Mouse (Mus musculus) lung, postnatal 0 days (tissue): ENCODE measurements around the gene Pin1.

ENCODE experiments used
- CTCF ChIP-seq: IDR thresholded peaks from 2 replicates; pipeline ENCODE4 v1.5.1; 2016; ENCODE audit warnings: antibody characterized with exemption, mild to moderate bottlenecking
- EP300 ChIP-seq: IDR thresholded peaks from 2 replicates; pipeline ENCODE4 v1.6.1; 2016; ENCODE audit warnings: antibody characterized with exemption, mild to moderate bottlenecking, control low read depth

GRCm38 (mm10) chr9:20713478-20713987, 61.6 kb downstream of the Pin1 start:
- no peak for TF ChIP-seq CTCF
- no peak for TF ChIP-seq EP300
